Mouse (Mus musculus) adrenal gland, postnatal 25 days (tissue): Measurements from ENCODE around the gene Nyap1. TPM values are rescaled to one million over a fixed set of nuclear protein-coding genes. Genes with fewer than 3 reads are reported as not detected.
A peak's percentile ranks its signal among the peaks of the same experiment; 100 is the strongest.
"Not testable (repeated sequence)": the region's sequence is repeated elsewhere in the genome, so short reads cannot be mapped to it uniquely, and the experiment has no call there.

Source experiments
- DNase-seq: peaks from one replicate; pipeline ENCODE4 v3.0.0; 2021; ENCODE audit warnings: mixed read lengths
- total RNA-seq: library from RNA; stranded (reverse); gene quantifications from 2 replicates; pipeline ENCODE4 v1.2.3, GENCODE M21; 2021

Nyap1 gene
- total RNA-seq, 1 experiment from 2014 or later, result 5.6 TPM

- DNase-seq, result peak; percentile 92
Observed at GRCm38 (mm10) chr5:137745214-137746171, 4.1 kb upstream of the Nyap1 start, which contains the start of gene Tsc22d4. Gene Tsc22d4 (plus strand): TSS chr5:137745730.

DNA sequence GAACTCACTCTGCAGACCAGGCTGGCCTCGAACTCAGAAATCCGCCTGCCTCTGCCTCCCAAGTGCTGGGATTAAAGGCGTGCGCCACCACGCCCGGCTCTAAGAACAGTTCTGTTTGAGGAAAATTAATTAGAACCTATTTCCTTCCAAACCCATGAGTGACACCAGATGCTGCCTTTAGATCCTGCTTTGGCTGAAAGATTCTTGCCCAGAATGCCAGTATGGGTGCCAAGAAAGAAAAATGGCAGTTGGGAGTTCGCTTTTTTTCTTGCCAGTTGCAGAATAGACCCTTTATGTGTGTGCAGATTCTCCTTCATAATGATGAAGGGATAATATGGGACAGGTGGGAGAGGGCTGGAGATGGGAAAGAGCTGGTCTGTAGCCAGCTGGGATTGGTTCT is 2.8 kb upstream of the Nyap1 start:
- DNase-seq, result no peak

DNA sequence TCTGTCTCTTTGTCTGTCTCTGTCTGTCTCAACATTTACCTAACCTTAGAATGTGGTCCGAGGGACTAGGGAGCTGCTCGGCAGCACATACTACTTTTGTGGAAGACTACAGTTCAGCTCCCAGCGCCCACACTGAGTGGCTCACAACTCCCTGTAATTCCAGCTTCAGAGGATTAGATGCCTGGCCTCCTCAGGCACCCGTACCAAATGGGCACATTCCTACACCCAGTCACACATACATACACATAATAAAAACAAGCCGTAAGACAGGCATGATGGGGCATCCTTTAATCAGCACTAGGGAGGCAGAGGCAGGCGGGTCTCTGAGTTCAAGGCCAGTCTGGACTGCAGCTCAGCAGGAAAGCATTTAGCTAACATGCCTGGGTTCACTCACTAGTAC is 1.4 kb upstream of the Nyap1 start:
- DNase-seq, result no peak

DNA sequence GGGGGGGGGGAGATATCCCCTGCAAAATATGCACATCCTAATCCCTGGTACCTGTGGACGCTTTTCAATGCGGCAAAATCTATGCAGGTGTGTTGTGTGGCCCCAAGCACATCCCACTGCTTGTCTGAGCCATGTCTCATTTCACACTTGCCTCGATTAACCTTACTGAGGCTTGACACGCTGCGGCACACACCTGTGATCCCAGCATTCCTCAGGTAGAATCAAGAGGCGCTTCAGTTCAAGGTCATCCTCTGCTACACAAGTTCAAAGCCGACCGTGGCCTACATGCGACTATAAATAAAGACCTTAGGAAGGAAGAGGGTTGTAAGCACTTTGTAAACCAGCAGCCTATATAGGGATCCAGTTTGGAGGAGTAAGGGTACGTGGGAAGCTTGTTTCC is 641 bp upstream of the Nyap1 start:
- DNase-seq, result no peak

DNA sequence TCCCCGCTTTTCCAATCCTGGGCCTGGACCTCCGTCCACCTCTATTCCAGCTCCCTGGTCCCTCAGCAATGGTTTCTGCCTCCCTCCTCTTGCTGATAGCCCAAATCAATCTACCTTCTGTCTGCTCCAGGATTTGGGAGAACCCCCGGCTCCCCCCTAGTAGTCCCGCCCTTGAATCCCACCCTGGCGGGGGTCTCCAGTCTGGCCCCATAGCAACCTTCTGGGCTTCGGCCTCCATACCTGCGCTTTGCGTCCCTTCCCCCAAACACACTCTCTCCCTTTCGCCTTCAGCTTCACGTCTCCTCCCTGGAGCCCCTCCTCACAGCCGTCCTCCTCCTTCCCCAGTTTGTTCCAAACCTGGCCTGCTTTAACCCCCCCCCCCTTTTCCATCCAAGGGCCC is 901 bp downstream of the Nyap1 start:
- no peak for DNase-seq

GRCm38 (mm10) chr5:137739471-137739870 is 1.9 kb downstream of the Nyap1 start:
- DNase-seq, result no peak

DNA sequence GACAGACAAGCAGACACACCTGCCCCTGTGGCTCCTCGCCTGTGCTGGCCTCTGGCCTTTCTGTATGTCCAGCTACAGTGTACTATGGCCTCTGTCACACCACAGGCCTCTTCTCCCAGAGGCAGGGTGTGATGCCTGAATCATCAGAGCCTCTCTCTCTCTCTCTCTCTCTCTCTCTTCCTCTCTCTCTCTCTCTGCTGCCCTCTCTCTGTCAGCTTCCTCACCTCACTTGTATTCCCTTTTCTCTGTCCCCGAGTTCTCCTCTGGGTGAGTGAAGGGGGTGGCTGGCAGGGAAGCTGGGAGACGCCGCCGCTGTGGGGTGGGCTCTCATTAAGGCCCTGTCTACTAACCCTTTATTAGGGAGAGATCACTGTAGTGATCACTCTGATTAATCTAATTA is 2.9 kb downstream of the Nyap1 start:
- DNase-seq, result no peak

GRCm38 (mm10) chr5:137737400-137737940 is 3.9 kb downstream of the Nyap1 start:
- DNase-seq, result no peak

GRCm38 (mm10) chr5:137734289-137735061 is 6.9 kb downstream of the Nyap1 start:
- no peak for DNase-seq

DNA sequence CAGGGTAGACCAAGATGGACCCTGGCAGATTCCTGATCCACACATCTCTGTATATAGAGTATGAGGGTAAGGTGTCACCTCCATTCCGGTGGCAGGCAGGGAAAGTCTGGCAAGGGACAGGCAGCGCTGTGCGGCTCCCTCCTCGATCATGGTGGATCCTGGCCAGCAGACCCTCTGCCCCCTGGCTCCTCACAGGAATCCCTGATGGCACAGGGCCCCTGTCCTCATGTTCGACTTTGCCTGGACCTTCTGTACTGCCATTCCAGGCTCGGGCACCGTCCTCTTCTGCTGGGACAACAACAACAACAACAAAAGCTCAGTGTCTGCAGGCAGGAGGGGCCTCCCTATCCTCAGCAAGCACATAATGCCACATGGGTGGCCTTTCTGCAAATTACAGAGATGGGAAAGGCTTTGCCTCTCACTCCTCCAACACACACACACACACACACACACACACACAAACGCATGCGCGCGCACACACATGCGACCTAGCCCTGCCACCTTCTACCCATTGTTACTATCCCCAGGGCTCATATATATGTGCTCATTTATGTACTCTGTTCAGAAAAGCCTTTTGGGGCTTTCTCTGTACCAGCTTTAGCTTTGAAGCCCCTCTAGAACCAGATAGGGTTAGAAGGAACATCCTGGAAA is 7.6 kb downstream of the Nyap1 start:
- DNase-seq, result no peak

DNA sequence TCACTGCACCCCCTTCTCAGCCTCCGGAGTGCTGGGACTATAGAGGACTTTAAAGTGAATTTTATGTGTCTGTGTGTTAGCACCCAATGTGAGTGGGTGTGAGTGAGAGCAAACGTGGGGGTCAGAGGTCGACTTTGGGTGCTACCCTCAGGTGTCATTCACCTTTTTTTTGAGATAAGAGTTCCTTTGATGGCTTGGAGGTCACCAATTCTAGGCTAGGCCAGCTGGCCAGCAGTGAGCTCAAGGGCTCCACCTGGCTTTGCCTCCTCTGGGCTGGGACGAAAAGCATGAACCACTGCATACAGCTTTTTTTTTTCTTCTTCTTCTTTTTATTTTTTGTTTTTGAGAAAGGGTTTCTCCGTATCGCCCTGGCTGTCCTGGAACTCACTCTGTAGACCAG is 14.6 kb downstream of the Nyap1 start:
- DNase-seq, result no peak

- no peak for DNase-seq
Observed at GRCm38 (mm10) chr5:137723840-137724239, 17.6 kb downstream of the Nyap1 start.

DNA sequence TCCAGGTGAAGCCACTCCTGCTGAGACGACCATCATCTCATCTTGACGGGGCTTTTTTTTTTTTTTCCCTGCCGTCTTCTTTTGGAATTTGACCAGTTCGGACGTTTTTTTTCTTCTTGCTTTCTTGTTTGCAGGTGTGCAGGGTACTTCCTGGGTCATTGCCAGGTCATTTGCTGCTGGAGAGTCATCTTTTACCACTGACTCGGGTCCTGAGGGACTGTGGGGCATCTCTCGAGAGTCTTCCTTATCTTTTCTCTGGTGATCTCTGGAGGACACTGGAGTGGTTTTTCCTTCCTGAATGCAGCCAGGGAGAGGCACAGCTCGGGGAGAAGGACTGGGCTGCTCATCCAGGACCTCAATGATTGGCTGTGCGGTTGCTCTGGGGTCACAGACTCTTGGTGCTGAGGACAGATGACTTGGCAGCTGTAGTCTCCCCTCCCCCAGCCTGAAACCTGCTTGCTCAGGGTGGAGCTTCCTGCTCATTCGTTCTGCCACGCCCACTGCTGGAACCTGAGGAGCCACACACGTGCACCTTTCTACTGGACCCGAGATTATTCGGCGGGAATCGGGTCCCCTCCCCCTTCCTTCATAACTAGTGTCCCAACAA is 20.7 kb downstream of the Nyap1 start:
- DNase-seq, result not testable (repeated sequence)

DNA sequence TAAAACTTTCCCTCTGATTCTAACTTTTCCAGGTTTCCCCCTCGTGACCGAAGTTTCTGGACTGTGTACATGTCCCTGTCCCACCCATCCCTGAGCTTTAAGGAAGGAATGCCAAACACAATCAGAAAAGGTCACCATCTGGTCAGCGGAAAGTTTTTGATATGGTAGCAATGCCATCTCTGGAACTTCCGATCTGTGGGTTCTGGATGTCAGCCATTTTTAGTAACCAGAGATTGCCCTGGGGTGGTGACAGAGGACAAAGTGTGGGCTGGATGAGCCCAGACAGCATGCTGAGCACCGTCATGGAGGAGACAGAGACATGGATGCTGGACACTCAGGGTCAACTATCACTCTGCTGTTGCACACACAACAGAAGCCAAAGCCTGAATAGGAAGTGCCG is 22.3 kb downstream of the Nyap1 start:
- DNase-seq, result no peak

DNA sequence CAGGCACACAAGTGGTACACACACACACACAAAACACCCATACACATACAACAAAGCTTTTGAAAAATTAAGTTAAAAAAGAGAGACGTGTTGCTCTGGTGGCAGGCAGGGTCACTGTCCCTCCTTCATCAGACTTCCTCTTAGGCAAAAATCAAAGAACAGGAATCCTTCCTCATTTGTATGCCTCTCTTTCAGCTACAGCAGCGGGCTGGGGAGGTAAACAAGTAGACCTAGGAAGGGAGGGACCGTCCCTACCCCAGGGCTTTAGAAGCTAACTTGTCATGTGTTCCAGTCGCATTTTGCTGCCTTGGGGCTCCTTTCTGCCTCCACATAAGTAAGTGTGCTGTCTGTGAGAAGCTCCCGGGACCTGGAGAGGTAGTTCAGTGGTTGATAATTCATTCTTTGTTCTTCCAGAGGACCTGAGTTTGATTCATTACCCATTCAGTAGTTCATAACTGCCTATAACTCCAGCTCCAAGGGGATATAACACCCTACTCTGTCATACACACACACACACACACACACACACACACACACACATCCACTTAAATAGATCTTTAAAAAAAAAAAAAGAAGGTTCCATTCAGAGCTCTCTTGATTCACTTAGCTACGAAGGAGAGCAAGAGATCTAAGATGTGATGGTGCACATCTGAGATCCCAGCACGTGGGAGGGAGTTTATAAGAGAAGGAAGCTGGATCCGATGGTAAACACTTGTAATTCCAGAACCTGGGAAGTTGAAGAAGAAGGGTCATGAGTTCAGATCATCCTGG is 23.2 kb downstream of the Nyap1 start:
- DNase-seq, result no peak

GRCm38 (mm10) chr5:137715685-137716084 is 25.7 kb downstream of the Nyap1 start:
- no peak for DNase-seq

DNA sequence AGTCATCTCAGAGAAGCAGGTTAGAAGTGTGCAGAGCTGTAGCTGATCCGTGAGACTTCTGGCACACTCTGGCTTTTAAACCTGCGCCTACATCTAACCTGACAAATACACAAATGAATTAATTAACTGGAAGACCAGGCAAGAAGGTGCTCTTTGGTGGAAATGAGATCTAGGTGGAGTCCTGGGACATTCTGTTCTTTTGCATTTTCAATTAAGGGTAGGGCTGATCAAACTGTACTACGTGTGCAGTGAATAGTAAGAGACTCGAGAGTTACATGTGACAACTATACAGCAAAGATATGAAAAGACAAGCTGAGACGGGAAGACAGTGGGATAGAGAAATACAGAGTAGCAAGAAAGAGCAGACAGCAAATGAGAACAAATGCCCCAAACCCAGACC is 28.0 kb downstream of the Nyap1 start:
- DNase-seq, result no peak

DNA sequence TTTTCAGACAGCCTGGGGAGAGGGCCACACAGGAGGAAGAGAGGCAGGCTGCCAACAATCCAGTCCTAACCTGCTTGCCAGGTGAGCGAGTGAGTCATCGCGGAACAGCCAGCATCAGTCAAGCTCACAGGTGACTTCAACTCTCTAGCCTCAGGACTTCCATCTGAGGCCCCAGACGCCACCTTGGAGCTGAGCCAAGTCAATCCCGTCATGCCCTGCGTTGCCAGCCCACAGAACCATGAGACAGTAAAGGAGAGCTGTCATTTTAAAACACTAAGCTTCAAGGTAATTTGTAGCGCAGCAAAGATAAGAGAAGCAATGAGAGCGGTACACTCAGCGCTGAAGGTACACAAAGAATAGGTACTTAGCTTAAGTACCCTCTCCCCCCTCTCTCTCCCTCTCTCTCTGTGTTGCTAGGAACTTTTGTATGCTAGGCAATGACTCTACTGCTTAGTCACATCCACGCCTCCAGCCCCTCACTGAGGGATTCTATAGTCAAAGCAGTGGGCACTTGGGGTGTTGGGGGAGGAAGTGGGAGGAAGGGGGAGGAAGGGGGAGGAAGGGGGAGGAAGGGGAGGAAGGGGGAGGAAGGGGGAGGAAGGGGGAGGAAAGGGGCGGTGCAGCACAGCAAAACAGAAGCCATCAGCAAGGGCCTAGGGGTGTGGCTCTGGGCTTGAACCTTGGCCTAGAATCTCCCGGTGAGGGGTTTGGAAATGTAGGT is 34.3 kb downstream of the Nyap1 start:
- peak; percentile 52 for DNase-seq

GRCm38 (mm10) chr5:137705242-137705641 is 36.2 kb downstream of the Nyap1 start:
- no peak for DNase-seq

DNA sequence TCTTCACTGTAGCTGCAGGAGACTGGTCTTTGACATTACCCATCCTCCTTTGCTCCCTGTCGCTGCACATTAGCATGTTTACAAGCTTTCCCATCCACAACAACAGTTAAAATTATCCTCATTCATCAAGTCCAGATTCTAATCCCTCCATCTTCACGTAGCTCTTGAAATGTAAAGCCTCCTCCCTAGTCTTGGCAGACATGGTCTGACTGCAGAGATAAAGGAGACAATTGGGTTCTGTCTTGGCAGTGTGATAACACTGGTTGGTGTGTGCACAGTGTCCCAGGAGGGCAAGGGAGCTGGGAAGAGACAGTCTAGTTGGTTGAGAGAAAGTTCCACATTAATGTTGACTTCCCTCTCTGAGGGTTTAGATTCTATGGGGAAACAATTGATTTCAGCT is 41.6 kb downstream of the Nyap1 start:
- no peak for DNase-seq

DNA sequence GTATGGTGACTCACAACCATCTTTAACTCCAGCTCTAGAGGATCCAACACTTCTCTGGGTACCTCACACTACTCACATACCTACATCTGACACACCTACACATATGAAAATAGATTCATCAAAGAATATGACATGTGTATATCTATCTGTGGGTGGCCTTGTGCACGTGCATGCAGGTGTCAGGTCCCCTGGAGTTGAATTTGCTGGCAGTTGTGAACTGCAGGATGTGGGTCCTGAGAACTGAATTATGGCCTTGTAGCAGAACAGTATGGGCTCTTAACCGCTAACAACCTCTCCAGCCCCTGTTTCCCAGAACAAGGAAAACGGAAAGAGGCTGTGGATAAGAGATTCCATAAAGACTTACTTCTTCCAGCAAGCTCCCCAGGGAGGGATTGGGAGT is 42.3 kb downstream of the Nyap1 start:
- no peak for DNase-seq
